Mouse (Mus musculus) embryonic stem cell, embryonic (primary cell): ENCODE data around the gene Accs.

Experiments used
- CTCF ChIA-PET, 4 experiments: fragments of 300-600 bp in 2 of 4; fragments of 350-600 bp in 2 of 4; sonication (Branson Sonifier 250); formaldehyde crosslinking; loops; one replicate each; lab custom pipeline; 2022; ENCODE audit warnings: inconsistent platforms in 2 of 4; lab: Charles Lee
- POLR2A ChIA-PET, 4 experiments: fragments of 300-600 bp in 2 of 4; fragments of 350-600 bp in 2 of 4; sonication (Branson Sonifier 250); formaldehyde crosslinking; loops; one replicate each; lab custom pipeline; 2022; ENCODE audit warnings: antibody characterized with exemption in 4 of 4, inconsistent platforms in 1 of 4; lab: Charles Lee

The Accs gene

GRCm38 (mm10) chr2:93849505-93850089 is at the start of gene Accs:
Gene Accs (minus strand): TSS chr2:93849943.
- ChIA-PET CTCF (interaction anchor here (0.6 to 1.8 kb wide), 26 partner anchors 9 to 633 kb away, joined by 3 to 9 read pairs (median 3); partner anchors contain the start of genes Ext2 (in 3 of the 4), Accsl (in 1 of the 4) and Gm13889 (in 1 of the 4)), POLR2A (interaction anchor here in 3 of 4 experiments (0.5 to 3.2 kb wide), 43 partner anchors 9 to 668 kb away, joined by 3 to 20 read pairs (median 5); partner anchors contain the start of genes Accsl (in 3 of the 3), Ext2 (in 1 of the 3) and Hsd17b12 (in 1 of the 3))

- ChIA-PET POLR2A (interaction anchor here in 2 of 4 experiments (0.6 to 2.8 kb wide), 21 partner anchors 8 to 372 kb away, joined by 3 to 12 read pairs (median 4); partner anchors contain the start of genes Accsl (in 2 of the 2), Accs (in 1 of the 2) and Gm13889 (in 1 of the 2)), CTCF (interaction anchor here in 3 of 4 experiments (0.5 to 2.6 kb wide), 4 partner anchors 9 to 68 kb away, joined by 3 to 16 read pairs (median 4); no protein-coding TSS in a partner anchor)
Measured at GRCm38 (mm10) chr2:93891611-93892280, 42.0 kb upstream of the Accs start.

DNA sequence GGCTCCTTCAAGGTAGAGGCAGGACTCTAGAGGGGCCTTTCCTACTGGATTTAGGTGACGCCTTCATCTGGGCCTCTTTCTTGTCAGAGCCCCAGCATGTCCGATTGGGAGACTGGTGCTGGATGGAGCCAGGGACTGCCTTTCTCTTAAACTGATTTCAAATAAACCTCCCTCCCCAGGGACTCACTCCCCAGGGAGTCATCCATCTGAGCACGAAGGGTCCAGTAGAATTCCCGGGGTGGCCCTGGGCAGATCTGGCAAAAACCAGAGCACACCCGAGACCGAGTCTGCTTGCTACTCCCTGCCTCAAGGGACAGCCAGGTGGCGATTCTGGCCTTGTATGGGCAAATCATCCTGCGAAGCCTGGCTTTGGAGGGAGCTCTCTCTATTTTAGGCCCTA is 40.4 kb upstream of the Accs start:
- CTCF ChIA-PET = interaction anchor here in 3 of 4 experiments (0.7 to 2.6 kb wide), 4 partner anchors 7 to 67 kb away, joined by 3 to 16 read pairs (median 5); no protein-coding TSS in a partner anchor
- POLR2A ChIA-PET = interaction anchor here in 3 of 4 experiments (0.6 to 2.8 kb wide), 14 partner anchors 10 to 67 kb away, joined by 3 to 16 read pairs (median 4); partner anchors contain the start of genes Accs (in 2 of the 3) and Gm13889 (in 1 of the 3)

DNA sequence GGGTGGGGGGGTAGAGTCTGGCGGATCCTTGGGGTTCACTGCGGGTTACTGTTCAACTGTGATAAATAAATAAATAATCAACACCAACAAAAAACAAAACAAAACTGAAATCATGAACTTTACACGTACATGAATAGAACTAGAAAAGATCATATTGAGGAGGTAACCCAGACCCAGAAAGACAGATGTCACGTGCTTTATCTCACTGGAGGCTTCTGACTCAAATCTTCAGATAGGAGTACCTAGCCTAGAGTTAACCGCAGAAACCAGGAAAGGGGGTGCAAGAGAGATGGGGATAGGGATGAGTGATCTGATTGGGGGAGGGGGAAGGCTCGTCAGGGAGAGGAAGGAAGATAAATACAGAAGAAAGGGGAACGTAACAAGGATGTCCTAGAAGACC is 39.3 kb upstream of the Accs start:
- POLR2A ChIA-PET = interaction anchor here in 1 of 4 experiments (1.6 kb wide), 1 partner anchor 20 kb away, joined by 4 read pairs; no protein-coding TSS in a partner anchor
- CTCF ChIA-PET = interaction anchor here in 3 of 4 experiments (0.7 to 2.0 kb wide), 3 partner anchors 55 to 143 kb away, joined by 3 to 13 read pairs (median 7); no protein-coding TSS in a partner anchor

GRCm38 (mm10) chr2:93888366-93888765 is 38.6 kb upstream of the Accs start:
- ChIA-PET CTCF (interaction anchor here in 1 of 4 experiments (0.6 kb wide), 2 partner anchors 102 to 799 kb away, joined by 3 to 5 read pairs; no protein-coding TSS in a partner anchor), POLR2A (interaction anchor here in 2 of 4 experiments (1.5 to 2.7 kb wide), 3 partner anchors 8 to 20 kb away, joined by 6 to 12 read pairs (median 7); no protein-coding TSS in a partner anchor)

GRCm38 (mm10) chr2:93887273-93887672 is 37.5 kb upstream of the Accs start:
- POLR2A ChIA-PET = interaction anchor here in 3 of 4 experiments (0.6 to 2.7 kb wide), 19 partner anchors 10 to 881 kb away, joined by 3 to 12 read pairs (median 5); partner anchors contain the start of gene Accs (in 1 of the 3)
- CTCF ChIA-PET = interaction anchor here in 3 of 4 experiments (0.6 to 0.7 kb wide), 4 partner anchors 23 to 438 kb away, joined by 4 to 17 read pairs (median 12); no protein-coding TSS in a partner anchor

- ChIA-PET CTCF (interaction anchor here in 2 of 4 experiments (0.7 to 1.6 kb wide), 3 partner anchors 17 to 100 kb away, joined by 3 to 5 read pairs (median 3); partner anchors contain the start of gene Accsl (in 1 of the 2)), POLR2A (interaction anchor here in 2 of 4 experiments (0.7 to 2.7 kb wide), 18 partner anchors 11 to 660 kb away, joined by 3 to 12 read pairs (median 5); partner anchors contain the start of genes Accs (in 1 of the 2) and Accsl (in 1 of the 2))
Measured at GRCm38 (mm10) chr2:93886013-93886794, 36.5 kb upstream of the Accs start.

DNA sequence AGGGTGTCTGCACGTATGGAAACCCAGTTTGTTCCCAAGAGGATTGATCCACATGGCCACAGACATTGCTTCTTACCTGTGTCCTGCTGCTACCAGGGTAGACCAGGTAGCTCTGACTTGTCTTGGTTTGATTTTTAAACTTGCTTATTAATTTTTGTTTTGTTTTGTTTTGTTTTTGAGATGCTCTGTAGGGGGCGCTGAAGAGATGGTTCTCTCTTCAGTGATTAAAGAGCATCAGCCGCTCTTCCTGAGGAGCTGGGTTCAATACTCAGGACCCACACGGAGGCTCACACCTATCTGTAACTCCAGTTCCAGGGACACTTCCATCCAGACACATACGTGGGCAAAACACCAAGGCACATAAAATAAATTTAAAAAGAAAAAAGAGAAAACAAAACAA is 33.3 kb upstream of the Accs start:
- POLR2A ChIA-PET = interaction anchor here in 2 of 4 experiments (0.6 to 1.7 kb wide), 6 partner anchors 8 to 885 kb away, joined by 3 to 6 read pairs (median 4); no protein-coding TSS in a partner anchor
- CTCF ChIA-PET = interaction anchor here (0.6 to 2.5 kb wide), 27 partner anchors 8 to 870 kb away, joined by 3 to 16 read pairs (median 4); partner anchors contain the start of gene Accsl (in 1 of the 4)

DNA sequence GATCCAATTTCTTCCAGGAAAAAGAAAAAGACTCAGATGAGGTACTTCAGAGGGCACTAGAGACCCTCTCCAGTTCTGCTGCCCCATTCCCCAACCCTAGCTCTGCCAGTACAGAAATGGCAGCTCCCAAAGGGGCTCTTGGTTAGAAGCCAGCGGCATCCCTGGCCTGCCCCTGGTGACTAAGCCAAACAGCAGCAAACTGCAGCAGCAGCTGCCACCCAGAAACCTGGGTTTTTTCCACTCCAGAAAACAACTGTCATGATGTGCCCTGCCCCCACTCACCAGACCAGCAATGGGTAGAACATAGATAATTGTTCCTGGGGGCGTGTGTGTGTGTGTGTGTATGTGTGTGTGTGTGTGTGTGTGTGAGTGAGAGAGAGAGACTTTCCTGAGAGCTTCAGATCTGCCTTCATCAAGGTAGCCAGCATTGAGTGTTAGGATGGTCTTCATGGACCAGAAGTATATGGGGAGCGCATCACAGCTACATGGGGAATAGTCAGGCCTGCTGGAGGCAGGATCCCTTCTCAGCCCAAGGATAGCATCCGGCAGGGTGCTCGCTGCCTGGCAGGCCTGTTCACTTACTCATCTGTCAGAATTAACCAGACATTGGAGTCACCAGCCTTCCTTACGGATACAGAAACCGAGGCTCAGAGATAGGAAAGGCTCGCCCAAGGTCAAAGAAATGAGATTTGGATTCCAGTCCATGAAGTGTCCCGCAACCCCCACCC is 32.1 kb upstream of the Accs start:
- ChIA-PET CTCF (interaction anchor here (0.6 to 2.5 kb wide), 9 partner anchors 8 to 467 kb away, joined by 3 to 16 read pairs (median 4); partner anchors contain the start of gene Accs (in 1 of the 4)), POLR2A (interaction anchor here in 2 of 4 experiments (1.0 to 1.7 kb wide), 4 partner anchors 9 to 80 kb away, joined by 3 to 5 read pairs (median 3); partner anchors contain the start of gene Accsl (in 1 of the 2))

DNA sequence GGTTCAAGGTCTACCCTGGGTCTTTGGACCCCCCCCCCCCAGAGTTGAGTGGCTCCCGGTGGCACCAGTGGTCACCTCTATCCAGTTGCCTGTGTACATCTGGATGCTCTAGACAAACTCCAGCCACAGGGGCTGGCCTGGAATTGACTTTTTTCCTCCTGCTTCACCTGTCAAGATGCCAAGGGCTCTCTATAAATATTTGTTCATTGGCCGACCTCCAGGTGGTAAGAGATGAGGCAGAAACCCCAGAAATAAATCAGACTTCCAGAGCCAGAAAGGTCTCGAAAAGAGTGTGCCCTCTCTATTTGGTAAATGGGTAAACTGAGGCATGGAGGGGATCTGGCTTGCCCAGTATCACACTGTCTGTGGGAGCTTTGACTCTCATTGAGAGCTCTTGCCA is 31.2 kb upstream of the Accs start:
- ChIA-PET POLR2A (interaction anchor here in 2 of 4 experiments (1.0 to 1.2 kb wide), 2 partner anchors 12 to 81 kb away, joined by 3 read pairs; partner anchors contain the start of gene Accsl (in 1 of the 2)), CTCF (interaction anchor here in 3 of 4 experiments (0.7 to 2.5 kb wide), 3 partner anchors 63 to 121 kb away, joined by 3 to 9 read pairs (median 4); no protein-coding TSS in a partner anchor)

DNA sequence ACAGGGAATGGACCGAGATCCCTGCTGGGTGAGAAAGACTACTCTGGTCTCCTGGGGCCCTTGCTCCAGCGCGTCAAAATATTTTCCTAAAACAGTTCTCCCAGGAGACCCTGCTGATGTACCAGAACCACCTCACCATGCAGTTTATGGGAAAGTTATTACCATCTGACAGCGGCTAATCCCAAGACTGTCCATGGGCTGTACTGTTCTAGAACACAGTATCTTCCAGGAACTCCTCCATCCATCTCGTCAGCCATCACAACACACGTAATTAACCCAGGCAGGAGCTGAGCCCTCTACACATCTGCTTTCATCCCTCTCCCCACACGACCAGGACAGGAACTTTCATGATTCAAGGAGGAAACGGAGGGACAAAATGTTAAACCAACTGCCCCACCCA is 30.7 kb upstream of the Accs start:
- ChIA-PET CTCF (interaction anchor here in 1 of 4 experiments (0.8 kb wide), 1 partner anchor 74 kb away, joined by 4 read pairs; no protein-coding TSS in a partner anchor), POLR2A (interaction anchor here in 1 of 4 experiments (1.1 to 1.6 kb wide), 3 partner anchors 10 to 12 kb away, joined by 3 to 4 read pairs (median 3); partner anchors contain the start of gene Accsl)

DNA sequence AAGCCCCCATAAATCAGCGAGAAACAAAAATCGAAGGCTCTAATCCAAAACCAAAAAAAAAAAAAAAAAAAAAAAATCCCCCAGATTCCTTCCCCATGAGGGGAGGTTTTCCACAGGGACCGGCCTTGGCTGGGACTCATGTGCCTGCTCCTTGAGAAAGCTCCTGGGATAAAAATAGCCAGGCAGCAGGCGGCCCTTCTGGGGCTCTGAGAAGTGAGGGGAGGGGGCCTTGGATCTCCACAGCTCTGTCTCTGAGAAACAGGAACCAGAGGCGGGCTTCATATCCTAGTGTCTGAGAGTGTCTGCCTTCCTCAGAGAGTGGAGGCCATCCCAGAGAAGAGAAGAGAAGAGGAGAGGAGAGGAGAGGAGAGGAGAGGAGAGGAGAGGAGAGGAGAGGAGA is 27.3 kb upstream of the Accs start:
- CTCF ChIA-PET = interaction anchor here in 2 of 4 experiments (0.6 kb wide), 2 partner anchors 108 to 147 kb away, joined by 5 to 8 read pairs; no protein-coding TSS in a partner anchor
- POLR2A ChIA-PET = interaction anchor here in 2 of 4 experiments (1.4 to 1.6 kb wide), 2 partner anchors 8 to 56 kb away, joined by 5 to 8 read pairs; partner anchors contain the start of gene Accsl (in 1 of the 2)

DNA sequence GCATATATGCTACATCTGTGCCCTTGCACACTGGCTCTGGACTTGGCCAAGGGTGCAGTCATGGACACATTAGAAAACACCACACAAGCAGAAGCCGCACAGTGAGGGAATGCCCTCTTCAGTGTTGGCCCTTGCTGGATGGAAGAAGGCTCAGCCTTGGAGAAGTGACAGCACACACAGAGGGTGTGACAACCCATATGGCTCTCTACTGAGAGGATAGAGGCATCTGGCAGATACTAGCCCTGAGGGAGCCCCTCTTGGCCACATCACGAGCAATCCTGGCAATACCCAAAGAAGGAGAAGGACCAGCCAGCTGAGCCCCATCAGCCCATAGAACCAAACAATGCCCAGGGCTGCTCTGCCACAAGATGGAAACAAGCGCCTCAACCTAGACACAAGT is 24.9 kb upstream of the Accs start:
- POLR2A ChIA-PET = interaction anchor here in 3 of 4 experiments (0.5 to 3.5 kb wide), 7 partner anchors 11 to 78 kb away, joined by 3 to 12 read pairs (median 3); partner anchors contain the start of gene Accs (in 1 of the 3)
- CTCF ChIA-PET = interaction anchor here in 3 of 4 experiments (0.7 to 1.4 kb wide), 4 partner anchors 9 to 128 kb away, joined by 3 to 7 read pairs (median 4); no protein-coding TSS in a partner anchor

- ChIA-PET CTCF (interaction anchor here (0.7 to 6.1 kb wide), 10 partner anchors 8 to 128 kb away, joined by 3 to 50 read pairs (median 4); no protein-coding TSS in a partner anchor), POLR2A (interaction anchor here (0.5 to 3.5 kb wide), 14 partner anchors 9 to 151 kb away, joined by 3 to 12 read pairs (median 4); partner anchors contain the start of gene Accs (in 1 of the 4))
Measured at GRCm38 (mm10) chr2:93874227-93874514, 24.4 kb upstream of the Accs start.

DNA sequence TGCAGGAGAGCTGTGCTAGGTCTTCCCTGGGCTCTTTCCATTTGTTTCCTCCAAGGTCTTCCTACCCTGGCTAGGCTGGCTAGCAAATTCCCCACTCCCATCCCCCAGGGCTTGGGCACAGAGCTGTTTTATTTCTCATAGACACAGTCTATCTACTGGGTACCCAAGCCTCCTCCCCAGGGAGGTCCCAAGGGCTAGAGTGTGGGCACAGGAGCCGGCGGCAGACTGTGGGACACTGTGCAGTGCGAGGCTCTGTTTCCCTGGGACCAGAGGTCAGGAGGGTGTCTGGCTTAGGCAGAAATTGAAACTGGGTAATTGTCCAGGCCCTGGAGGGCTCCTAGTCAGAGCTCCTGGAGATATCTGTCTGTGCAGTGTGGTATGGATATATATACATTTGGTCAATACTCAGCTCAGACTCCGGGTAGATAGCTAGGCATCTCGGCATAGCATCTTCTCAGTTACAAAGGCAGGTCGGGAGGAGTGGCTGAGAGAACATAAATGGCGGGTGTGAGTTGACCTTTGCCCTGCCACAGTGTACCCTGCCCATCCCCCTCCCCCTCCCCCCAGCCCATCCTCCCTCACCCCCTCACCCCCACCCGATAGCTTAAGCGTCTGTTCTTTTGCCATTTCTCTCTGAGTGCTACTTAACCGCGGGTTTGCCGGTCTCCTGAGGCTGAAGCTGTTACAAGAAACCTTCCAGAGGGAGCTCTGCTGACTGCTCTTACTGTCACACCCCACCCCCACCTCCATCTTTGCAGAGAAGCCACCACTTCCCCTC is 23.9 kb upstream of the Accs start:
- CTCF ChIA-PET = interaction anchor here (1.0 to 6.1 kb wide), 10 partner anchors 9 to 129 kb away, joined by 3 to 50 read pairs (median 4); no protein-coding TSS in a partner anchor
- POLR2A ChIA-PET = interaction anchor here (0.5 to 3.5 kb wide), 16 partner anchors 9 to 1529 kb away, joined by 3 to 12 read pairs (median 4); partner anchors contain the start of gene Accs (in 1 of the 4)
